Mouse (Mus musculus) testis, postnatal 14 days (tissue): ENCODE measurements around the gene Sp2.

Source experiments
- DNase-seq: peaks from one replicate; pipeline ENCODE4 v3.0.0; 2021; ENCODE audit warnings: low spot score

Sp2 gene

DNA sequence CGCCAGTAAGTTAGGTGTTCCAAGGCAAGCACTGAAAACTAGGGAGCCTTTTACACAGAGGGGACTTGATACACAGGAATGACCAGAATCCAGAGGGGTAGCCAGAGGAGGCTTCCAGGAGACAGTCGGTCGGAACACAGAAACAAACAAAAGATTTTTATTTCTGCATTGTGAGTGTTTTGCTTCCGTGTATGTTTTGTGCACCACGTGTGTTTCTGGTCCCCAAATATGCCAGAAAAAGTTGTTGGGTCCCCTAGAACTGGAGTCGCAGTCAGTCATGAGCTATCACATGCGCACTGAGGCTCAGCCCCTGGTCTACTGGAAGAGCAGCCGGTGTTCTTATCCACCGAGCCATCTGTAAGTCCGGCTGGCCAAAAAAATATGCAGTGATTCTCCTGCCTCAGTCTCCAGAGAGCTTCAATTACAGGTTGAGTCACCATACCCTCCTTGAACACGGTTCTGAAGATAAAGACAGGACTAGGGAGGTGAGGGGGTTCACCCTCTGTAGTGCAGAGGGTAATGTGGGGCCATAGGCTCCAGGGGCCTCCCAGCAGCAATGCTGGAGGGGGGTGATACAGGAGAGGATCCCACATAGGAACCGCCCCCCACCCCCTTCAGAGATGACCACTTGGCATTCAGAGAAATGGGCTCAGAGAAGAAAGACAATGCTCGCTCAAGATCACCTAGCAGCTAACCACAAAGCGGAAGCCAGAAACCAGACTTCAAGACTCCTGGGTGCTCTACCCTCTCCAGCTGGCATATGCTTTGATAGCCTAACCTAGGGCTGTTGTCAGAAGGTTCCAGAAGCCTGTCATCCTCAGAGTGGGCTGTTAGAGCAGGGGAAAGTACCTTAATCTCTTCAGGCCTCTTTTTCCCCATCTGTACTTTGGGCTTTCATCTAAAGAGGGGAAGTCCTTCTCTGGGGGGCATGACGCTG, 13.3 kb upstream of the Sp2 start:
- no peak for DNase-seq

DNA sequence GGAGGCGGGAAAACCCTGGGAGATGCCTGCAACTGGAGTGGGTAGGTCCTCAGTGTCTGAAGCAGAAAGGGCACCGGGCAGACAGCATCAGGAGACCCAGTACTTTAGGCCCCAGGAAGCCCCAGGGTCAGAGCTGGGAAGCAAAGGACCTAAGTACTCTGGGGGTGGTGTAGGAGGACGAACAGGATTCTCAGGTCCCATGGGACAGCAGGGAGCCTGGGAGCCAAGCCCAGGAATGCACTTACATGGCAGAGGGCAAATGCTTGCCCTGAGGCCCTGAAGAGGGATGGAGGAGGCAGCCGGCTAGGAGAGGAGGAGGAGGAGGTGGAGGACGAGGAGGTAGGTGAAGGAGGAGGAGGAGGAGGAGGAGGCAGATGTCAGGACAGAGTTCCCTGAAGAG, 12.3 kb upstream of the Sp2 start:
- no peak for DNase-seq

DNA sequence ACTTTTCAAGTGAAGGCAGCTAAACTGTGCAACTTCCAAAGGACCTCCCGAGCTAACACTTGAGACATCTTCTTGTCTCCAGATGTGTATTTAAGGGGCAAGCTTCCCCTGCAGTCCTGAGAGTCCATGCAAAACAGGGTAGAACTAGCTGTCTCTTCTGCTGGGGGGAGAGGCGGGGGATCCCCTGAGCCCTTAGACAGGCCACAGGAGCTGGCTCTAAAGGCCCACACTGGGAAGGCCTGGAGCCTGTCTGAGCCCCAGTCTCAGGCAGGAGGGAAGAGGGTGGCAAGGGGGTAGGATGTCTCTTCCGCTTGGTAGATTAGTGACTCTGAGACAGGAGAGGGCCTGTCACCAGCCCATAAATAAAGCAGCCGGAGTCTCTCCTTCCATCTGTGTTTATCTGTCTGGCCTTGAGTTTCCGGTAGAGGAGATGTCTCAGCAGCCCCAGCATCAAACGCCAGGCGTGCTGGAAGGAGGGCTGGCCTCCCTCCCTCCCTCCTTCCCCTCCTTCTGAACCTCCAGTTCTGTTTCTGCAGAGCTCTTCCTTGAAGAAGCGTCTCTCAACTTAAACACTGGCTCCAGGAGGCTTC, 10.1 kb upstream of the Sp2 start:
- DNase-seq = no peak

DNA sequence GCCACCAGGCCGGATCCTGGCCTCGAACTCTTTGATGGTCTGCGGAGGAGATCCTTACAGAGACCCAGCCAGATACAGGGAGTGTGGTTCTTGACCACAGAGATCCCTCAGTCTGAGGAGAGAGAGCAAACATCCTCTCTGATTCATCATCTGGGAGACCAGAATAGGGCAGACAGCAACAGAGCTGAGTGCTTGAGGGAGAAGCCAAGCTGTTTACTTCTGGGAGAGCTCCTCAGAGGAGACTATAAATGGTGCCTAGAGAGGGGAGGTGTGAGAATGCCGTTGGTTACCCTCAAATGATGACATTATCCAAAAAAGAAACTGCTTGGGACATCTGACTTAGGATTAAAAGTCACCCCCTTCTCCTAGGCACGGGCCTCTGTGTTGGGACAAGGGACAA, 8.7 kb upstream of the Sp2 start:
- DNase-seq = no peak

DNA sequence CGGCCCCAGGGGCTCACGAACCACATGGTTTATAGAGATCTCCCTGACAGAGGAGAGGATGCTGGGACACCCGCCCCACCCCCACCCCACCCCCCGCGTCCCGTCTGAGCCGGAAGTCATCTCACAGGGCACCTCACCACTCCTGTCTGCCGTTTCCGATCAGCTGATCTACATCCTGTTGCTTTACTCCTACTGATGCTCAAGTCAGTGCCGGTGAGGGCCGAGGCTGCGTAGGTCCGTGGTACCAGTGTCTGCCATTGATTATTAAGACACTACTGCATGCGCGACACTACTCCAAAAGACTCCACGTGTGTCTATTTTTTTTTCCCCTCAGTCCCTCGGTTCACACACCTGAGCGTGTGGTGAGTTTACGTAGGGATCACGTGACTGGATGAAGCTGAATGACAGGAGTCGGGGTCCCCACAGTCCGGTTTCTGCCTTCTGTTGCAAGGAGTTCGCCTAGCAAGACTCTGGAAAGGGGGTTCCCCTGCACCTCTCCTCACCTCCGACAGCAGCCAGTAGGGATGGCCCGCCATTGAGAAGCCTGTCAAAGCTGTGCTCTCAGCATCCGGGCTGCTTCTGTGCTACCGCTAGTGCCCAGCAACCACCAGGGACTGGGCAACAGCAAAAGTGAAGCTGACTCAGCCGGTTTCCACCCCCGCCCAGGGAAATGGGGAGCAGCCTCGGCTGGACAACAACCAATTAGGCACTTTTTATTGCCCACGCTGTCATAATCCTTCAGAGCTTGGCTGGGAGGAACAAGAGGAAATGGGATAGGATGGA, 5.3 kb upstream of the Sp2 start:
- DNase-seq = no peak

DNA sequence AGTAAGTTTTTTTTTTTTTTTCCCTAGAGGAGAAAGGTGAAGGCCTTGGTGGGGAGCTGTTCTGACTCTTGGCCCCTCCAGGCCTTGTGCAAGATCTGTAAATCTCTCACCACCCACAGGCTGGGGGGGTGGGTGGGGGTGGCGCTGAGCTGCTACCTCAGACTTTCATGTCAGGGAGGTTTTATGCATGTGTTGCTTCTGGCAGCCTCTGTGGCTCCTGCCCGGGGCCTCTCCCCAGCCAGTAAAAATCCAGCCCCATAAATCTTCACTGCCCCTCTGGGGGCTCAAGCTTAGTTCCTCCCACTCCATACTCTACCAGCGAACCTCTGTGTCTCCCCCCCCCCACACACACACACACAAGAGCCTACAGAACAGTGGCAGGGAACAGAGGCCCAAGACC, 3.7 kb upstream of the Sp2 start:
- no peak for DNase-seq

DNA sequence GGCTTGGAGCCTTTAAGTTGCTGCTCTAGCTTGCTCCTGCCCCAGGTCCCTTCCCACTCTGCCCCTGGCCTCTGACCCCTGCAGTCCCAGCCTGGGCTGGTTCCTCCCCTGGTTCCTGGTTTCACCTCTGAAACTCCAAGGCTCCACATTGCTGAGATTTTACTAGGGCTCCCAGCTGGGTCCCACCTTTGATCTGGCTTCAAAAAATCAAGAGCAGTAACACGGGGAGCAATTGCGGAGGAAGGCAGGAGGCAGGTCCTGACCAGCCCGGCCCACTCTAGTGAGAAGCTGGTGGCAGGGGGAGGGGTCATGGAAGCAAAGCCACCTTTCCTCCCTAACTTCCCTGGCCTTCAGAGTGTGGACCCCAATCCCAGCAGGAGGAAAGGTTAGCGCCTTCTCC, 2.1 kb upstream of the Sp2 start:
- no peak for DNase-seq

DNA sequence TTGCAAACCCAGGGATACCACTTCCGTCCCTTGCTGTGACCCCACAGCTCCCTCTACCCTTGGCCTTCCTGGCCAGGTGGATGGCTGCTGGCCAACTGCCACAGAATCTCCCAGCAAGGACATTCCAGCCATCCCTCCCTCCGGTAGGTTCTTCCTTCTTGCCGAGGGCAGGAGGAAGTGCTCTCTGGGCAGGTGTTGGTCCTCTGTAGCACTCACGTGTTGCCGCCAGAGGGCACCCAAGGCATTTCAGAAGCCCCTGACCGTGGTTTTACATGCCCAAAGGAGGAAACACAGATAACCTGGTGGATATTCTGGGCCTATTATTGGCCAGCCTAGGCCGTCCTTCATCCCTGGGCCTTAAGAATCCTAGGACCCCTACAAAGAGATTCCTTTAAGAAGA, 404 bp downstream of the Sp2 start:
- DNase-seq = peak; percentile 51

DNA sequence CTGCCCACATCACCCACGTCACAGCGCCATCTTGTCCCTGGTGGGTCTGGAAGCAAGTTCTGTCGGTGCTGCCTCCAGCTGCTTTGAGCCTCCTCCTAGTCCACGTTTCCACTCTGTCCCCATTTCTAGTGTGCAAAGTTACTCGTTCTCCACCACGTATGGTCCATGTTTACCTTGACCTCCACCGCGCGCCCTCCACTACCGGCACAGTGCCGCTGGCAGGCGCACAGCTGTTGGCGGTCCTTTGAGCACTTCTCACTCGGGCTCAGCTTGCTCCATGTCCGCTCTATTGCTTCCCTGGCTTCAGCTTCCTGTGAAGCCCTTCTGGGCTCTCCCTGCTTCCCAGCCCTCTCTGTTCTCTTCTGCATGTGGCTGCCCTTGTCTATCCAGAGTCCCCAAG, 1.3 kb downstream of the Sp2 start:
- no peak for DNase-seq

DNA sequence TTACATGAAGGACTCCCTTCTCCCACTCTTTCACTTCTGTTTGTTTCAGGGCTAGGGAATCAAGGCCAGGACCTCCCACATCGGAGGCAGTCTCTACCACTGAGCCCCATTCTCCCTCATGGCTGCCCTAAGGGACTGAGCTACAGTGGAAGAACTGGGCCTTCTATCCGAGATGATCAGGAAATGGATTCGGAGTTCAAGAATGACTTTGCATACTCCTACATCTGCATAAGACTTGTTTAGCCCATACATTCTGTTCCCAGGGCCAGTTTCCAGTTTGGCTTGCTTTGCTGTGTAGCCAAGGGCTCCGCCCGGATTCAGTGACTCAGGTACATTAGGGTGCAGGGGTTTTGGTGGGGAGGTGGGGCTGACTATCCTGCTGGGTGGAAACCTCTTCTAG, 2.7 kb downstream of the Sp2 start:
- no peak for DNase-seq

DNA sequence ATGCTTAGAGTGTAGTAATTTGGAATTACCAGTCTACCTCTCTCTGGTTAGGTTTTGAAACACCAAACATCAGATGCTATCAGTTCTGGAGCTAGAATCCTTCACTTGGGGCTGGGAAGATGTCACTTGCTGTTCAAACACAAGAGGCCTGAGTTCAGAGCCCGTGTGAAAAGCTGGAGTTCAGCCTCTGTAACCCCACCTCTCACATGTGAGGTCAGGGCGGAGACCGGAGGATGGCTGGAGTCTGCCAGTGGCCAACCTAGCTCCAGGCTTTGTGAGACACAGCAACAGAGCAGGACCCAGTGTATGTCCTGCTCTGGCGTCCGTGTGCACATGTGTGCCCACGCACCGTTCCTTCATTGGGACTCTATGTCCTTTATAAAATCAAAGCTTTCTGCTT, 3.4 kb downstream of the Sp2 start:
- no peak for DNase-seq

DNA sequence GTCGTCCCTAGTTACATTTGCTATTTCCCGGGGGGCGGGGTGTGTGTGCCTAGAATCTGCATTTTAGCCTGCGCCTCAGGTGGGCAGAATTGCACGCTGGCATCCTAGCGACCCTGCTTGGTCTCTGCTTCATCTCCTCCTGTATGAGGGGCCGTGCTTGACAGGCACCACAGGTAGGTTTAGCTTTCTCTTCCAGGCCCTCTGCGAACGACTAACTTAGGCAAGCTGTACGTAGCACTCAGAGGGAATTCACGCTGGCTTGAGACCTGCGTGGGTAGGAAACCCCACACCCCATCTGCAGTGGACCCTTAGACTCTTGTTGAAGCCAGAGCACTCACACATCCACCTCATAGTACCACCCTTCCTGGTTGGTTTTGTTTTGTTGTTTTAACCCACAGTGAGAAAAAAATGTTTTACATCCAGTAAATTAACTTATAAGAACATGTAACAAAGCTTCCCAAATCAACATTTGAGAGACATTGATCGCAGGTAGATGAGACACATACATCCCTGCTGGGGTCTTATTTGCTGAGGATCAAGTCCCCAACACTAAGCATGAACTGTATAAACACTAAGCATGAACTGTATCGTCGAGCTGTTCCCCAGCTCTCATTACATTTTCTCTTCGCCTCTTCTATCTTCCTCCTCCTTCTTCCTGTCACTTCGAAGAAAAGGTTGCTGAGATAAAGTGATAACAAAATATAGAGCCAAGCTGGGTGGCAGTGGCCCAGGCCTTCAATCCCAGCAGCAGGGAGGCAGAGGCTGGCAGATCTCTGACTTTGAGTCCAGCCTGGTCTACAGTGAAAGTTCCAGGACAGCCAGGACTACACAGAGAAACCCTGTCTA, 4.1 kb downstream of the Sp2 start:
- DNase-seq = no peak

DNA sequence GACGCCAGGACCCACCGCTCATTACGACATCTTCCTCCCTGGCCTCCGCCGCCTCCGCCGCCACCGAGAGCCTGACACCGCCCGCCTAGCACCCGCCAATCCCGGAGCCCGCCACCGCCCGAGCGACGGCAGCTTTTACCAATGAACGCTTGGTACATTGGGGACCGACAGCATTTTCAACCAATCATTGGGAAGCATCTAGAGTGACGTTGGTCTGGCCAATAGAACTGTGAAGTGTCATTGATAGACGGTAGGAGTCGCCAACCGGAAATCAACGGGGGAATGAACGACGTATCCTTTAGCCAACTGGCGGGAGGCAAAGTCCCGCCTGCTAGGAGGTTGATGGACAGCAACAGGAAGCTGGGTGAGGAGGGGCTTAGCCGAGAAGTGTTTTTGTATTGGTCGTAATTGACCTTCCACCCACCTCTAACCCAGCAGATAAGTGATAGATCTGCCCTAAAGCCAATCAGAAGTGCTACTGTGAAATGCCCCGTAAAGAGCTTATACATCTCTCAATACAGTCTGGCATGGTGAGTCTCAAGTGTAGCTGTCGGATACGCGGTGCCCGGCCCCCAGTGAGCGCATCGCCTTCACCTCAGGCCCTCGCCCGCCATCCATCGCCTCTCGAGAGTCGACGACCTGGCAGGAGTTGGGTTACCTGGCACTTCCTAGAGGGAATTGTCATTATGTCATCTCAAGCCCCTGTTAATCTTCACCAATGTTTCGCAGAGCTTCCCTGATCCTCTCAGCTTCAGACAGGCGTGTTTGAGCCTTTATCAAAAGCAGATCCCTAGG, 5.0 kb downstream of the Sp2 start:
- peak; percentile 100 for DNase-seq

DNA sequence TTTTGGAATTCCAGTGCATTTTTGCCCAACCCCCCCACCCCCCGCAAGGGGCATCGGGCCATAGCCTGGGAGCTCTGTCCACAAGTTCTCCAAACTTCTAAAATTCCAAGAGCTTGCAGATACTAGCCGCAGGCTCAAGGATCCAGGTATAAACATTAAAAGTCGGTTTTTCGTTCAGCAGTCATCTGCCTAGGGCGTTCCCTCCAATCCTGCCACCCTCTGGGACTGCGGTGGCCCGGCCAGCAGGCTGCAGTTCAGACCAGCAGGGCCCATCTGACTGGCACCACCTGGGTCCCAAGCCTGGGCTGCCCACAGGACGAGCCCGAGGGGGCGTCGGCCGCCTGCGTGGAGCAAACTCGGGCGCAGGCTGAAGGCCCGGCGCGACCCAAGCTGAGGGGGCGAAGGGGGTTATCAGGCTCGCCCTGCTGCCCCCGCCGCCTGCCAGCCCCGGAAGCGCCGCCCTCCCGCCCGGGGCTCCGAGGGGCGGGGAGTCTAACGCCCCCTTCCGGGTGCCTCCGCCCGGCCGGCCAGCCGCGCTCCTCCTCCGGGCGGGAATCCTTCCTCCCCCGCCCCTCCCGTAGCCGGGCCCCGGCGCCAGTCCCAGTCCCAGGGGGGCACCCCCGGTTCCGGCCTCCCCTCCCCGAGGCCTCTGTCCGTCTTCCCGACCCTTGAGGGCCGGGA, 5.7 kb downstream of the Sp2 start:
- DNase-seq = peak; percentile 89

DNA sequence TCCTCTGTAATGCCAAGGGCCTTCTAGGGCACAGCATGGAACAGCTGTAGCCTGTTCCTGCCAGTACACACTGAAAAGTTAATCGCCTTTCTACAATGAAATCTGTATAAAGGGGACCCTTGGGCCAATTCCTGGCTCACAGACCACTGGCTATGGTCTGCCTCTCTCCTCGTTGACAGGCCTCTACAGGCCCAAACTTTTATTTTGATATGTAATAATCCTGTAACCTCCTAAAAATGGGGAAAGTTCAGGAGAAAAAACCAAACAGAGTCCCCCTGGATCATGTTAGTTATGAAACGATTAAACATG, 6.4 kb downstream of the Sp2 start:
- no peak for DNase-seq

DNA sequence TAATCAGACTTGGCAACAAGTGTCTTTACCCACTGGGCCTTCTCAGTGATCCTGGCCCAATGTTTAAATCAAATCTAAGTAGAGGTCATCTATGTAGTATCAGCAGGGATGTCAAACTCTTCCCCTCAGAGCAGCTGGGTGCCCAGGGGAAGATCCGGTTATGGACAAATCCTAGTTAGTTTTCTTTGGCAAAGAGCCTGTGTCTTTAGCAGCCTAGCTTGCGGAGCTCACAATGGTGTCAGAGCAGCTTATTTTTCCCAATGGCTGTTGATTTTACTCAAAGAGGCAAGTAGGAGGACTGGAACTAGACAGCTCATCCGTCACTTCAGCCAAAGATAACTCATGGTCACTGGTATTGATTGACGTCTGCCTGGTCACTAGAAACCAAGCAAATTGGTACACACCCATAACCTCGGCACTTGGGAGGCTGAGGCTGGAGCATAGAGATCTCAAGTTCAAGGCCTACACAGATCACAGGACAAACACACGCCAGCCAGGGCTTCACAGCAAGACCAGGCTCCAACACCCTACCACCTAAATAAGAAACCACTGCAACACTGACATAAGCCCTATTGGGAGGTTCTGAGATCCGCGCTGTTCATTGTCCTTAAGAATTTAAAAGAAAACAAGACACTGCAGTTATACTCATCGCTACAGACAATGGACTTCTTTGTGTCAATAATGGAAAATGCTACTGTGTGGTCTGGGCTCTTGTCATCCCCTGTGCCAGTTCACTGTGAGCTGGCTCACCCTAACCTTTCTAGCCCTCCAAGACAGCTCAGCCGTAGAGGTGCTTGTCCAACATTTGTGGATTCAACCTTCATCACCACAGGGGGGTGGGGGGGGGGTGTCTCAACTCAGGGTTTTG, 7.0 kb downstream of the Sp2 start:
- DNase-seq = no peak

DNA sequence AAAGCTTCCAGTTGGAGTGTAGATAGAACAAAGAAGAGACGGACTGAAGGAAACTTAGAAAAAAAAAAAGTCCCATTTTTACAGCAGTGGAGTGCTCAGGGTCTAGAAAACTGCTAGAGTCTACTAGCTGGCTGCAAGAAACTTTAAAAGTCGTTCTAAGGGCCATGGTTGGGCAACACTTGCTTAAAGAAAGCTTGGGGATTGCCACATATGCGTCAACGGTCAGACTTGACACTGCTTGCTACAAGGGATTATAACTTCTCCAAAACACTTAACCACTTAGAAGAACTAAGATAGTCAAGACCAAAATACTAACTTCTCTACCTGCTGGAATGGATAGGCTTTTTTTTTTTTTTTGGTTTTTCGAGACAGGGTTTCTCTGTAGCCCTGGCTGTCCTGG, 7.9 kb downstream of the Sp2 start:
- DNase-seq = no peak

DNA sequence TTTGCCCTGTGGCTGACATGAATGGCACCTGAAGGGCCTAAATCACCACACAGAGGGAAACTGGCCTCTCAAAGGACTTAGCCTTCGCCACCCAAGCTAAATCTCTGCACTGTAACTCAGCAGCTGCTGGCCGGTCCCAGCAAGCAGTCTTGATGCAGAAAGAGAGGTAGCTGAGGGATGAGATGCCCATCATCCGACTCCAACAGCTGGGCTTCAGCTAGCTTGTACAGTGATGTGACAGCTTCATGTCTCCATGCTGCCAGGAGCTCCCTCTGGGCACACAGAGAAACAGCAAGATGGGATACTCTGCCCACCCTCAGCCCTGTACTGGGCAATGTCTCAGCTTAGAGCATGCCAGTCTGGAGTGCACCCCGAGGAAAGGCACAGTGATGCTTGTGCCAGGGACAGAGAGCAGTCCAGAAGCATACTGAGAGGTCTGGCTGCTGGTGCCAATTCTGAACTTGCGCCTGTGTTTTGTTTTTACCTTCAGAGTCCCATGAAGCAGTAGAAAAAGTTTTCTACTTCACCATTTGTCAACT, 9.3 kb downstream of the Sp2 start:
- DNase-seq = no peak

DNA sequence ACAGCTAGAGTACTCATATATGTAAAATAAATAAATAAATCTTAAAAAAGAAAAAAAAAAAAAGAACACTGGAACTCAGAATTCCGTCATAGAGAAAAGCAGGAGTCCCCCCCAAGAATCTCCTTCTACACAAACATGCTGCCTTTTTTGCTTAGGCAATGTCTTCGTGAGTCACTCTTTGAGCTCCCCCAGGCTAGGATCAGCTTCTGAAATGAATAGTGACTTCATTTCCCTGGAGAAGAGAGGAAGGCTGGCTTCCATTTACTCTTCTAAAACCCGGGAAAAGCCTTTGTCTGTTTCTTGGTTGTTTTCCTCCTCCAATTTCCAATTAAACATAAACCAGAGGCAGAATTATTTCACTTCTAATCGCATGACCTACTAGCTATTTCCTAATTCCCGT, 9.9 kb downstream of the Sp2 start:
- no peak for DNase-seq

DNA sequence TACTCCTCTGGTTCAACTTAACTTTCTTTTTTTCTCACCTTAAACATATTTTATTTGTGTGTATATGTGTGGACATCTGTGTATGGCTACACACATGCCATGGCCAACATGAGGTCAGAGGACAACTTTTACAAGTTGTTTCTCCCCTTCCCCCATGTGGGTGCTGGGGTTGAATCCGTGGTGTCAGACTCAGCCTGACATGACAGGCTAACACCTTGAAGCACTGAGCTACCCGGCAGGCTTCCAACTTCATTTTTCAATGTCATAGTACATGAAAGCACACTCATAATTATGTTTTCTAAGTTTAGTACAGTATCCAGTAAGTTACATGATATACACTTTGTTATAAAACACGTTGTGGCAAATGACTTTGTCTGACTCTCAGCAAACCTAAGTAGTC, 12.4 kb downstream of the Sp2 start:
- DNase-seq = no peak
